In genomic region chr7:83486156-83486750, GRCm38 (mm10) we compare ENCODE assay signal across 16 mouse cellular contexts.
DNase-seq lines count a peak whose midpoint lies in the region; ATAC-seq and TF ChIP-seq lines count a peak whose summit lies in the region.
"Had no signal": no experiment of that assay in that cellular context is flagged by ENCODE, and none has a peak within 500 bp of the region (broad histone marks: within the 10 kb centered on the region; RNA-seq: fewer than 3 reads in every experiment).

No protein-coding gene starts in this region.

- H3K9me3 ChIP-seq in hindbrain, embryonic 14.5 days (ENCODE audit: control insufficient read depth, low read length): no peaks in the 10 kb centered on the region
- no peaks in the 10 kb centered on the region for H3K9me3 ChIP-seq in hindbrain, embryonic 12.5 days (replicated peaks)
- no peaks in the 10 kb centered on the region for H3K9me3 ChIP-seq in lung, embryonic 14.5 days (ENCODE audit: low read depth, low read length)
- no peaks in the 10 kb centered on the region for H3K9me3 ChIP-seq in forebrain, postnatal 0 days (ENCODE audit: low read length)
- H3K9me3 ChIP-seq: embryonic facial prominence, embryonic 15.5 days had no signal

- no peak overlapping the region for H3K27ac ChIP-seq in hindbrain, embryonic 14.5 days
- no peak overlapping the region for H3K27ac ChIP-seq in hindbrain, embryonic 12.5 days
- no peak overlapping the region for H3K27ac ChIP-seq in lung, embryonic 14.5 days (ENCODE audit: low read depth)
- H3K27ac ChIP-seq in forebrain, postnatal 0 days (ENCODE audit: low read depth, low read length): no peak overlapping the region
- H3K27ac ChIP-seq: embryonic facial prominence, embryonic 15.5 days; liver, embryonic 14.5 days had no signal

- no peak overlapping the region for H3K4me3 ChIP-seq in hindbrain, embryonic 14.5 days (replicated peaks; ENCODE audit: low read length)
- no peak overlapping the region for H3K4me3 ChIP-seq in hindbrain, embryonic 12.5 days
- H3K4me3 ChIP-seq in lung, embryonic 14.5 days (ENCODE audit: low read depth, low read length): no peak overlapping the region
- H3K4me3 ChIP-seq in forebrain, postnatal 0 days (ENCODE audit: low read depth, low read length): no peak overlapping the region
- H3K4me3 ChIP-seq: embryonic facial prominence, embryonic 15.5 days had no signal

- WGBS in hindbrain, embryonic 14.5 days: 54% methylated on average over 2 of the region's 2 CpGs
- WGBS in hindbrain, embryonic 12.5 days: 31% methylated on average over 2 of the region's 2 CpGs
- WGBS in lung, embryonic 14.5 days: 40% methylated on average over 2 of the region's 2 CpGs
- WGBS in forebrain, postnatal 0 days: 53% methylated on average over 2 of the region's 2 CpGs

- peak; percentile 51; the same call in 1 of the 2 replicates for ATAC-seq in hindbrain, embryonic 14.5 days (ENCODE audit: low FRiP score)
- ATAC-seq in hindbrain, embryonic 12.5 days (ENCODE audit: low FRiP score): no peak
- no peak for ATAC-seq in lung, embryonic 14.5 days (ENCODE audit: insufficient read depth)
- no peak for ATAC-seq in forebrain, postnatal 0 days
- ATAC-seq: CD4-positive, CD25-positive, alpha-beta regulatory T cell, adult 4 months; forebrain, embryonic 16.5 days; lung, postnatal 0 days had no signal

- no peaks in the 10 kb centered on the region for H3K36me3 ChIP-seq in hindbrain, embryonic 14.5 days (replicated peaks; ENCODE audit: control insufficient read depth, insufficient read depth)
- no peaks in the 10 kb centered on the region for H3K36me3 ChIP-seq in hindbrain, embryonic 12.5 days
- H3K36me3 ChIP-seq in lung, embryonic 14.5 days (ENCODE audit: insufficient read depth): no peaks in the 10 kb centered on the region
- H3K36me3 ChIP-seq in forebrain, postnatal 0 days (ENCODE audit: insufficient read depth): no peaks in the 10 kb centered on the region
- H3K36me3 ChIP-seq: embryonic facial prominence, embryonic 15.5 days had no signal

- H3K4me1 ChIP-seq in hindbrain, embryonic 14.5 days (replicated peaks; ENCODE audit: control insufficient read depth, insufficient read depth, low read length): no peaks in the 10 kb centered on the region
- no peaks in the 10 kb centered on the region; the same call in 1 of the 2 replicates for H3K4me1 ChIP-seq in hindbrain, embryonic 12.5 days
- H3K4me1 ChIP-seq in lung, embryonic 14.5 days (ENCODE audit: insufficient read depth): peaks cover 3% of the 10 kb centered on the region; the same call in 1 of the 2 replicates
- no peaks in the 10 kb centered on the region; the same call in 1 of the 2 replicates for H3K4me1 ChIP-seq in forebrain, postnatal 0 days (ENCODE audit: insufficient read depth)
- H3K4me1 ChIP-seq: embryonic facial prominence, embryonic 15.5 days had no signal

- H3K9ac ChIP-seq in hindbrain, embryonic 14.5 days: no peak overlapping the region
- H3K9ac ChIP-seq in hindbrain, embryonic 12.5 days: no peak overlapping the region
- H3K9ac ChIP-seq in lung, embryonic 14.5 days: no peak overlapping the region
- no peak overlapping the region for H3K9ac ChIP-seq in forebrain, postnatal 0 days
- H3K9ac ChIP-seq: embryonic facial prominence, embryonic 15.5 days; liver, embryonic 14.5 days had no signal

- no peaks in the 10 kb centered on the region for H3K27me3 ChIP-seq in hindbrain, embryonic 14.5 days (ENCODE audit: control insufficient read depth, insufficient read depth, low read length)
- H3K27me3 ChIP-seq in hindbrain, embryonic 12.5 days: no peaks in the 10 kb centered on the region
- H3K27me3 ChIP-seq in lung, embryonic 14.5 days (ENCODE audit: insufficient read depth, low read length): no peaks in the 10 kb centered on the region
- H3K27me3 ChIP-seq in forebrain, postnatal 0 days (ENCODE audit: insufficient read depth, low read length): no peaks in the 10 kb centered on the region
- H3K27me3 ChIP-seq: embryonic facial prominence, embryonic 15.5 days had no signal

- no peak for TF ChIP-seq CTCF in lung, embryonic 14.5 days (IDR thresholded peaks at IDR 0.05; ENCODE audit: low read depth)
- no peak for TF ChIP-seq CTCF in forebrain, postnatal 0 days (IDR thresholded peaks at IDR 0.05; ENCODE audit: low read depth)

- H3K4me2 ChIP-seq in hindbrain, embryonic 14.5 days (replicated peaks): no peak overlapping the region
- H3K4me2 ChIP-seq in hindbrain, embryonic 12.5 days (replicated peaks): no peak overlapping the region
- H3K4me2 ChIP-seq in lung, embryonic 14.5 days: no peak overlapping the region
- H3K4me2 ChIP-seq in forebrain, postnatal 0 days (ENCODE audit: low read depth): no peak overlapping the region
- H3K4me2 ChIP-seq: embryonic facial prominence, embryonic 15.5 days; heart, embryonic 11.5 days had no signal

- DNase-seq in adrenal gland, adult 2 months: peak; percentile 23
- DNase-seq in adrenal gland, postnatal 4 days (ENCODE audit: low spot score in 2 of 2): no peak
- DNase-seq in hindbrain, embryonic 14.5 days (ENCODE audit: low spot score): no peak
- peak; percentile 14 for DNase-seq in lung, embryonic 14.5 days
- DNase-seq in lung, postnatal 4 days: no peak
- peak; percentile 18 to 46 for DNase-seq in cerebellum, postnatal 14 days
- DNase-seq in forebrain, postnatal 0 days: no peak
- DNase-seq: heart, postnatal 10 days; kidney, adult 9 months had no signal

Comparison
In these comparisons a context has a peak if more than half of its experiments do, and no peak if none do; other contexts are left out.
1. DNase-seq: peak in adrenal gland, adult 2 months (single experiment), lung, embryonic 14.5 days (single experiment) and cerebellum, postnatal 14 days (2 of 2); none in adrenal gland, postnatal 4 days (0 of 2), hindbrain, embryonic 14.5 days (single experiment), lung, postnatal 4 days (0 of 2) and forebrain, postnatal 0 days (single experiment).